Mouse (Mus musculus): ENCODE data around the gene Timm10. TPM values are rescaled to one million over a fixed set of nuclear protein-coding genes. Genes with fewer than 3 reads are reported as not detected.

Timm10 gene
- polyA plus RNA-seq, 1 experiment from 2014 or later: 63.9 TPM

DNA sequence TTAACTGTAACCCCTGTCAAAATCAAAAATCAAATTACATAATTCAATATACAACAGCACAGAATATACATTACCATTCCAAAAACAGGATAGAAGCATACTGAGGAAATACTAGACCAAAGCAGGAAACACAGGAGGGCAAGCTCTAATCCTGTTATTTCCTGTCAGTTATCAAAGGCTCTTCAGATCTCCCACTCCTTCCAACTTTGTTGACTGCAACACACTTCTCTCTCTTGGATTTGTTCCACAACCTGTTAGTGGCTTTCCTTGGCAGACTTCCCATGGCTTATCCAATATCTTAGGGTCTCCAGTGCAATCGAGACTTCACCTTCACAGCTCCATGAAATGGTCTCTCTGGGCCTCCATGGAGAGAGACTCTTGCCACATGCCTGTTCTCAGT, 18.4 kb downstream of the Timm10 start:
- H3K4me3 ChIP-seq (ENCODE audit: low read depth, low read length): no peak overlapping the region

DNA sequence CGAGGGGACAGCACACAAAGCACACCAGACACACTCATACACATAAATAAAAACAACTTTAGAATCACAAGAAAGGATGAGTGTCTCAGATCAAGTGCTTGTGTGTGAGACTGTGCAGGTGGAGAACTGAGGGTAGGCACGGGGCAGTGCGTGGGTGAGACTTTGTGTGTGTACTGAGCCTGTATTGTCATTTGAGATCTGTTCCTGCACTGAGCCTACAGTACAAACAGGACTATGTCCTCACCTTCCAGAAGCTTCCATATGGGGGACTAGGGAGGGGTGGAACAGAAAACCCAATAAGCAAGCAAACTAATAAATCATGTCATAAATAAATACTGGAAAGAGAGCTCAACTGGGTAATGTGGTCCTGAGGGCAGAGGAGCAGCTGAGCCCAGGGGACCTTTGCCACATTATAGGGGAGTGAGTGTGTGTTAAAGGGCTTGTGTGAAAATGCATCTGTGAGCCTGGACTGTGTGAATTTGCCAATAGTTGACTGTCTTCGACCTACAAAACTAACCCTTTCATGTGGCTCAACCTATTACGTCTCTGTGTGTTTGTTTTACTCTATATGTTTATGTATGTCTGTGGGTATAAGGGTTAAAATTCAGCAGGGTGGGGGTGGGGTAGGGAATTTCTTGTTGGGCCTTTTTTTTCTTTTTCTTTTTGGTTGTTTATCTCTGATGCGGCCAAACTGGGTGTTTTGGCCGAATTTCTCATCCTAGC, 23.8 kb downstream of the Timm10 start:
- Histone ChIP-seq H3K9ac (replicated peaks) (no peak overlapping the region; the same call in 1 of the 2 replicates), H3K4me1 (ENCODE audit: insufficient read depth) (peaks cover 10% of the 10 kb centered on the region), H3K9me3 (ENCODE audit: low read length) (no peaks in the 10 kb centered on the region), H3K27ac (ENCODE audit: low read depth) (peak overlapping the region; percentile 89), H3K4me2 (ENCODE audit: low read depth, low read length) (peak overlapping the region; percentile 14; the same call in 1 of the 2 replicates), H3K4me3 (ENCODE audit: low read depth, low read length) (no peak overlapping the region), H3K36me3 (replicated peaks; ENCODE audit: insufficient read depth, low read length) (peaks cover 96% of the 10 kb centered on the region), H3K27me3 (ENCODE audit: insufficient read depth, low read length) (no peaks in the 10 kb centered on the region)
- DNase-seq: no peak
- TF ChIP-seq CTCF (IDR thresholded peaks at IDR 0.05; ENCODE audit: low read depth) (no peak), EP300 (IDR thresholded peaks at IDR 0.05; ENCODE audit: low read depth) (no peak)
- 64% methylated on average over 7 of the region's 7 CpGs for WGBS (ENCODE audit: insufficient replicate concordance)
- ATAC-seq: peak; percentile 81

More for the DNA sequence above, 18.4 kb downstream of the Timm10 start:
- Histone ChIP-seq H3K36me3 (replicated peaks; ENCODE audit: insufficient read depth, low read length) (peaks cover 66% of the 10 kb centered on the region), H3K4me1 (ENCODE audit: insufficient read depth) (peaks cover 36% of the 10 kb centered on the region), H3K4me2 (ENCODE audit: low read depth, low read length) (peak overlapping the region; percentile 33; the same call in 1 of the 2 replicates), H3K9ac (replicated peaks) (no peak overlapping the region), H3K27me3 (ENCODE audit: insufficient read depth, low read length) (no peaks in the 10 kb centered on the region), H3K9me3 (ENCODE audit: low read length) (no peaks in the 10 kb centered on the region), H3K27ac (ENCODE audit: low read depth) (0 out of 2 replicates have a peak overlapping the region, but pooled peaks have one; percentile 11)
- TF ChIP-seq CTCF (IDR thresholded peaks at IDR 0.05; ENCODE audit: low read depth) (no peak), EP300 (IDR thresholded peaks at IDR 0.05; ENCODE audit: low read depth) (no peak)
- ATAC-seq: no peak
- no peak for DNase-seq
- 57% methylated on average over 1 of the region's 1 CpGs for WGBS (ENCODE audit: insufficient replicate concordance)

- peaks cover 96% of the 10 kb centered on the region for H3K36me3 ChIP-seq (replicated peaks; ENCODE audit: insufficient read depth, low read length)
- WGBS (ENCODE audit: insufficient replicate concordance): 56% methylated on average over 23 of the region's 23 CpGs
- peaks cover 10% of the 10 kb centered on the region for H3K4me1 ChIP-seq (ENCODE audit: insufficient read depth)
- peak overlapping the region; percentile 89 for H3K27ac ChIP-seq (ENCODE audit: low read depth)
- DNase-seq (peak; percentile 83), ATAC-seq (peak; percentile 90)
- peak overlapping the region; percentile 14; the same call in 1 of the 2 replicates for H3K4me2 ChIP-seq (ENCODE audit: low read depth, low read length)
- H3K9me3 ChIP-seq (ENCODE audit: low read length): no peaks in the 10 kb centered on the region
- TF ChIP-seq EP300 (IDR thresholded peaks at IDR 0.05; ENCODE audit: low read depth) (peak; percentile 68), CTCF (IDR thresholded peaks at IDR 0.05; ENCODE audit: low read depth) (no peak)
- peak overlapping the region; percentile 8; the same call in 1 of the 2 replicates for H3K9ac ChIP-seq (replicated peaks)
- no peaks in the 10 kb centered on the region for H3K27me3 ChIP-seq (ENCODE audit: insufficient read depth, low read length)
- H3K4me3 ChIP-seq (ENCODE audit: low read depth, low read length): no peak overlapping the region
Measured at GRCm38 (mm10) chr2:84851130-84852040, 24.6 kb downstream of the Timm10 start.

DNA sequence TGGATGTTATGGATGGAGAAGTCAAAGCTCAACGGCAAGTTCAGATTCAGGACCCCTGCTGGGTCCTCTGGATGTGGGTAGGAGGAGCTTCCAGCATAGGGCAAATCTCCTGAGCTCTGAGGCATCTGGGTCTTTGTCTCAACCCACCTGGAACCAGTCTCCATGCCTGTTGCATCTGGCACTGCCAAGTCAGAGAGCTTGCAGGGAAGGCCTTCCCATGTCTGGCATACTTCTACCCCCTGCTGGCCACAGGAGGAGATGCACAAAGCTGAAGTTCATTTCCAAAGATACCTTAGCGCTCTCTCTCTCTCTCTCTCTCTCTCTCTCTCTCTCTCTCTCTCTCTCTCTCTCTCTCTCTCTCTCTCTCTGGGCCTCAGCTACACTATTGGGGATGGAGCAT, 28.9 kb downstream of the Timm10 start:
- no peak for TF ChIP-seq EP300 (IDR thresholded peaks at IDR 0.05; ENCODE audit: low read depth)
- TF ChIP-seq CTCF (IDR thresholded peaks at IDR 0.05; ENCODE audit: low read depth): peak; percentile 90
- ATAC-seq (no peak), DNase-seq (peak; percentile 56)
- Histone ChIP-seq H3K9me3 (ENCODE audit: low read length) (no peaks in the 10 kb centered on the region), H3K27ac (ENCODE audit: low read depth) (no peak overlapping the region), H3K4me1 (ENCODE audit: insufficient read depth) (no peaks in the 10 kb centered on the region), H3K36me3 (replicated peaks; ENCODE audit: insufficient read depth, low read length) (peaks cover 94% of the 10 kb centered on the region), H3K4me2 (ENCODE audit: low read depth, low read length) (no peak overlapping the region), H3K9ac (replicated peaks) (no peak overlapping the region), H3K27me3 (ENCODE audit: insufficient read depth, low read length) (no peaks in the 10 kb centered on the region), H3K4me3 (ENCODE audit: low read depth, low read length) (no peak overlapping the region)
- 80% methylated on average over 2 of the region's 2 CpGs for WGBS (ENCODE audit: insufficient replicate concordance)

DNA sequence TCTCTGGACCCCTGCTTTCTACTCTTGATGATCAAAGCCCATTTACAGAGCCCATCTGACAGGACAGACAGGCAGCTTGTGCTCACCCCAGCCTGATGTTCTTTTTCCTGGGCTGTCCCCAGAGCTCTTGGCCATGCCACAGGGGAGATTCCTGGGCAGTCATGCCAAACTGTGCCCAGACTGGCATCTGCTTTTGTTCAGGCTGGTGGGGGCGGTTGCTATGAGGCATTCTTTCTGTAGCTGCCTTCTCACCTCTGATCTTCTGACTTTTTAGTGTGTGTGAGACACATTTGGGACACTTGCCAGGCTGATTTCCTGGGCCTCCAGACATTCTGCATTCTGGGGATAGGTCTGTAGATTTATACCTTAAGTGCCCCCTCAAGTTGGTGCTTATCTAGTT, 31.8 kb downstream of the Timm10 start:
- H3K4me1 ChIP-seq (ENCODE audit: insufficient read depth): no peaks in the 10 kb centered on the region
- no peak overlapping the region for H3K4me2 ChIP-seq (ENCODE audit: low read depth, low read length)
- H3K9me3 ChIP-seq (ENCODE audit: low read length): no peaks in the 10 kb centered on the region
- TF ChIP-seq CTCF (IDR thresholded peaks at IDR 0.05; ENCODE audit: low read depth) (no peak), EP300 (IDR thresholded peaks at IDR 0.05; ENCODE audit: low read depth) (no peak)
- no peak overlapping the region for H3K4me3 ChIP-seq (ENCODE audit: low read depth, low read length)
- ATAC-seq: no peak
- 91% methylated on average over 1 of the region's 1 CpGs for WGBS (ENCODE audit: insufficient replicate concordance)
- no peak overlapping the region for H3K27ac ChIP-seq (ENCODE audit: low read depth)
- peaks cover 94% of the 10 kb centered on the region for H3K36me3 ChIP-seq (replicated peaks; ENCODE audit: insufficient read depth, low read length)
- DNase-seq: no peak
- H3K9ac ChIP-seq (replicated peaks): no peak overlapping the region
- no peaks in the 10 kb centered on the region for H3K27me3 ChIP-seq (ENCODE audit: insufficient read depth, low read length)

Measured in liver, postnatal 0 days (tissue).